Mouse (Mus musculus) embryonic fibroblast, embryonic 13.5 days (primary cell): ENCODE results near the gene Vmn1r36. TPM values are rescaled to one million over a fixed set of nuclear protein-coding genes. Genes with fewer than 3 reads are reported as not detected.
"Not testable (repeated sequence)": the region's sequence is repeated elsewhere in the genome, so short reads cannot be mapped to it uniquely, and the experiment has no call there.

Source experiments
- H3K27ac ChIP-seq: 2 replicates; pipeline ENCODE4 v1.5.1; 2012; ENCODE audit warnings: low read length, control low read depth, inconsistent platforms; ENCODE audit not compliant: insufficient read depth
- H3K4me1 ChIP-seq: 2 replicates; pipeline ENCODE4 v1.6.1; 2011; ENCODE audit warnings: low read length; ENCODE audit not compliant: control insufficient read depth, insufficient read depth
- H3K4me3 ChIP-seq: 2 replicates; pipeline ENCODE4 v1.5.1; 2011; ENCODE audit warnings: mild to moderate bottlenecking, control low read depth, low read length; ENCODE audit not compliant: insufficient read depth
- CTCF ChIP-seq: IDR thresholded peaks from 2 replicates; pipeline ENCODE4 v1.5.1; 2011; ENCODE audit warnings: mild to moderate bottlenecking, control low read depth, low read length, moderate library complexity, borderline replicate concordance; ENCODE audit not compliant: insufficient read depth
- POLR2A ChIP-seq: IDR thresholded peaks from 2 replicates; pipeline ENCODE4 v1.6.1; 2011; ENCODE audit warnings: low read depth, mild to moderate bottlenecking, control low read depth, low read length, moderate library complexity
- polyA plus RNA-seq: library from polyadenylated mRNA; stranded (reverse); fragments of >200 nt; gene quantifications from 2 replicates; pipeline ENCODE4 v1.2.4, GENCODE M21; 2011; ENCODE audit warnings: low read depth; ENCODE audit not compliant: missing spikeins, insufficient read length

The Vmn1r36 gene
- polyA plus RNA-seq: not detected in 2 replicates

- not testable (repeated sequence) for H3K27ac ChIP-seq, H3K4me3 ChIP-seq, H3K4me1 ChIP-seq
These were observed at the start of gene Vmn1r36 for GRCm38 (mm10) chr6:66719068-66719467. Vmn1r36 (minus strand) TSS chr6:66719168.

- not testable (repeated sequence) for H3K4me3 ChIP-seq, H3K4me1 ChIP-seq, H3K27ac ChIP-seq
These were observed 10.1 kb upstream of the Vmn1r36 start, which contains the start of gene Vmn1r37 for GRCm38 (mm10) chr6:66729082-66729481. Vmn1r37 (plus strand) TSS chr6:66729382.

DNA sequence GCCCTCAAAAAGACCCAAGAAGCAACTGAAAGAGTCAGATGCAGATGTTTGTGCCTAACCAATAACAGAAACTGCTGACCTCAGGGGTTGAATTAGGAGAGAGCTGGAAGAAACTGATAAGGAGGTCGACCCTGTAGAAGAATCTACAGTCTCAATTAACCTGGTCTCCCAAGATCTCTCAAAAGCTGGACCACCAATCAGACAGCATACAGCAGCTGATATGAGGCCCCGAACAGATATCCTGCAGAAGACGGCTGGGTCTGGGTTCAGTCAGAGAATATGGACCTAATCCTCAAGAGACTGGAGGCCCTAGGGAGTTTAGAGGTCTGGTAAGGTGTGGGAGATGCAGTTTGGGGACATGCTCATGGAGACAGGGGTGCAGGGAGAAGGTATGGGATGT, 5.1 kb downstream of the Vmn1r36 start:
- Histone ChIP-seq H3K4me1 (no peaks in the 10 kb centered on the region), H3K4me3 (no peak overlapping the region), H3K27ac (no peak overlapping the region)
- TF ChIP-seq POLR2A: no peak
- TF ChIP-seq CTCF: no peak

GRCm38 (mm10) chr6:66708901-66709300, 10.1 kb downstream of the Vmn1r36 start:
- Histone ChIP-seq H3K4me1 (no peaks in the 10 kb centered on the region), H3K4me3 (no peak overlapping the region), H3K27ac (no peak overlapping the region)
- TF ChIP-seq CTCF (no peak), POLR2A (no peak)

DNA sequence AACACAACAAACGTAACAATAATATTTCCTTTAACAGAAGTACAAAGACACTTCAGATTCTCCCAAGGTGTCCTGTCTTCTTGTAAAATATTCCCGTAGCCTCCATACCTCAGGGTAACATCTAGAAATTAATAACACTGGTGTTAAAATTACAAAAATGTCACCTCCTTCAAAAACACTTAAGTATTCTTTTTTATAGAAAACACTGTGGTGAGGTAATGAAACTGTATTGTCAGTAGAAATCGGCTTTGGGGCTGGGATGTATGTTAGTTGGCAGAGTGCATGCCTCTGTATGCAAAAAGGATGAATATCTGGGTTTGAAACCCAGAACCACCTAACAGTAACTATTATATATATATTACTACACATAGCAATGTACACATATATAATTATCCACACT, 33.2 kb downstream of the Vmn1r36 start, which contains the start of gene Vmn1r35:
TSS of gene Vmn1r35 (minus strand) at position 101 of the 400 bp plus-strand sequence.
- Histone ChIP-seq H3K4me1 (no peaks in the 10 kb centered on the region), H3K4me3 (no peak within 1 kb of the TSS), H3K27ac (no peak within 1 kb of the TSS)
- TF ChIP-seq POLR2A (no peak), CTCF (no peak)

Other genes starting within 250 kb of the Vmn1r36 start
- 57.7 and 62.6 TPM in 2 replicates for gene Mad2l1, start 183.8 kb downstream of the Vmn1r36 start, polyA plus RNA-seq
- gene Vmn1r32, start 159.1 kb downstream of the Vmn1r36 start, polyA plus RNA-seq: not detected in 2 replicates
- gene Vmn1r33, start 100.9 kb downstream of the Vmn1r36 start, polyA plus RNA-seq: not detected in 2 replicates
- gene Vmn1r34, start 75.3 kb downstream of the Vmn1r36 start, polyA plus RNA-seq: not detected in 2 replicates
- not detected in 2 replicates for gene Vmn1r35, start 33.3 kb downstream of the Vmn1r36 start, polyA plus RNA-seq
- not detected in 2 replicates for gene Vmn1r37, start 10.2 kb upstream of the Vmn1r36 start, polyA plus RNA-seq
- not detected in 2 replicates for gene Vmn1r38, start 63.5 kb upstream of the Vmn1r36 start, polyA plus RNA-seq
- not detected in 2 replicates for gene Vmn1r39, start 91.4 kb upstream of the Vmn1r36 start, polyA plus RNA-seq
- gene Gng12, start 177.2 kb upstream of the Vmn1r36 start, polyA plus RNA-seq: 246 and 251 TPM in 2 replicates